Mouse (Mus musculus): ENCODE measurements around the gene Nbeal1. TPM values are rescaled to one million over a fixed set of nuclear protein-coding genes. Genes with fewer than 3 reads are reported as not detected.
"Not testable (repeated sequence)": the region's sequence is repeated elsewhere in the genome, so short reads cannot be mapped to it uniquely, and the experiment has no call there.

Nbeal1 gene
- total and polyA plus RNA-seq, 2 experiments: 1.4 to 38.1 TPM

GRCm38 (mm10) chr1:60163676-60164075 is 16.7 kb upstream of the Nbeal1 start:
- Histone ChIP-seq H3K4me3 (ENCODE audit: insufficient read depth, low read depth, low read length) (no peak overlapping the region), H3K9ac (ENCODE audit: low read depth, low read length) (no peak overlapping the region), H3K27me3 (ENCODE audit: control insufficient read depth, insufficient read depth, low read length) (no peaks in the 10 kb centered on the region), H3K4me1 (ENCODE audit: control insufficient read depth, insufficient read depth, low read length) (no peaks in the 10 kb centered on the region), H3K27ac (replicated peaks; ENCODE audit: insufficient read depth, low read depth, low read length) (no peak overlapping the region), H3K36me3 (ENCODE audit: control insufficient read depth, insufficient read depth, low read length) (no peaks in the 10 kb centered on the region), H3K79me2 (ENCODE audit: control insufficient read depth, insufficient read depth, low read length) (no peaks in the 10 kb centered on the region)
- TF ChIP-seq CTCF (IDR thresholded peaks at IDR 0.05; ENCODE audit: low read depth, low read length) (no peak), POLR2A (IDR thresholded peaks at IDR 0.05; ENCODE audit: extremely low read depth, insufficient read depth, low read length) (no peak)
- no peak for DNase-seq (ENCODE audit: extremely low read depth, low read depth, low spot score)
- WGBS: 88% methylated on average over 3 of the region's 3 CpGs

GRCm38 (mm10) chr1:60169626-60170025 is 10.8 kb upstream of the Nbeal1 start:
- Histone ChIP-seq H3K4me3 (ENCODE audit: insufficient read depth, low read depth, low read length) (no peak overlapping the region), H3K9ac (ENCODE audit: low read depth, low read length) (no peak overlapping the region), H3K27ac (replicated peaks; ENCODE audit: insufficient read depth, low read depth, low read length) (no peak overlapping the region), H3K79me2 (ENCODE audit: control insufficient read depth, insufficient read depth, low read length) (no peaks in the 10 kb centered on the region), H3K36me3 (ENCODE audit: control insufficient read depth, insufficient read depth, low read length) (no peaks in the 10 kb centered on the region), H3K27me3 (ENCODE audit: control insufficient read depth, insufficient read depth, low read length) (no peaks in the 10 kb centered on the region), H3K4me1 (ENCODE audit: control insufficient read depth, insufficient read depth, low read length) (peaks cover 7% of the 10 kb centered on the region; the same call in 1 of the 2 replicates)
- 87% methylated on average over 2 of the region's 2 CpGs for WGBS
- TF ChIP-seq POLR2A (IDR thresholded peaks at IDR 0.05; ENCODE audit: extremely low read depth, insufficient read depth, low read length): no peak
- TF ChIP-seq CTCF (IDR thresholded peaks at IDR 0.05; ENCODE audit: low read depth, low read length): no peak
- no peak for DNase-seq (ENCODE audit: extremely low read depth, low read depth, low spot score)

DNA sequence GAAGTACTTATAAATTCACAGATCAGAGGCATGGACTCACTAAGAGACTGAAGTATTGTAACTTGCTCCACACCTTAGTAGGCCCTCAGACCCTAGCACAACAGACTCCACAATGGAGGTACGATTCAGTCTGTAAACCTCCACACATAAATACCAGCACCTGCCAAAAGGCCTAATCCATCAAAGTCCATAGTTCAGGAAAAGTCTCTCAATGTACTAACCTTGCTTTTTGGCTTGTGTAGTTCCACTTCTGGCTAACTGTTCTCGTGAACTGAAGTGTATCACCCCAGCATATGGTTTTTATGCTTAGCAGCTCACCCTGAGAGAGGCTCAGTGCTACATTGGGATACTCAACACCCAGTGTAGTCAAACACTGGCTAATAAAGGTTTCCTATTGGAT is 10.1 kb upstream of the Nbeal1 start:
- 17% methylated on average over 2 of the region's 2 CpGs for WGBS
- Histone ChIP-seq H3K27me3 (ENCODE audit: control insufficient read depth, insufficient read depth, low read length) (no peaks in the 10 kb centered on the region), H3K4me1 (ENCODE audit: control insufficient read depth, insufficient read depth, low read length) (peaks cover 7% of the 10 kb centered on the region; the same call in 1 of the 2 replicates), H3K79me2 (ENCODE audit: control insufficient read depth, insufficient read depth, low read length) (no peaks in the 10 kb centered on the region), H3K4me3 (ENCODE audit: insufficient read depth, low read depth, low read length) (no peak overlapping the region), H3K36me3 (ENCODE audit: control insufficient read depth, insufficient read depth, low read length) (no peaks in the 10 kb centered on the region), H3K27ac (replicated peaks; ENCODE audit: insufficient read depth, low read depth, low read length) (no peak overlapping the region), H3K9ac (ENCODE audit: low read depth, low read length) (no peak overlapping the region)
- no peak for TF ChIP-seq POLR2A (IDR thresholded peaks at IDR 0.05; ENCODE audit: extremely low read depth, insufficient read depth, low read length)
- TF ChIP-seq CTCF (IDR thresholded peaks at IDR 0.05; ENCODE audit: low read depth, low read length): no peak
- DNase-seq (ENCODE audit: extremely low read depth, low read depth, low spot score): peak; percentile 81

- no peak for DNase-seq (ENCODE audit: extremely low read depth, low read depth, low spot score)
- TF ChIP-seq POLR2A (IDR thresholded peaks at IDR 0.05; ENCODE audit: extremely low read depth, insufficient read depth, low read length): no peak
- no peak for TF ChIP-seq CTCF (IDR thresholded peaks at IDR 0.05; ENCODE audit: low read depth, low read length)
- no peak overlapping the region for H3K9ac ChIP-seq (ENCODE audit: low read depth, low read length)
- no peaks in the 10 kb centered on the region for H3K36me3 ChIP-seq (ENCODE audit: control insufficient read depth, insufficient read depth, low read length)
- no peaks in the 10 kb centered on the region for H3K27me3 ChIP-seq (ENCODE audit: control insufficient read depth, insufficient read depth, low read length)
- no peak overlapping the region for H3K27ac ChIP-seq (replicated peaks; ENCODE audit: insufficient read depth, low read depth, low read length)
- no peaks in the 10 kb centered on the region for H3K79me2 ChIP-seq (ENCODE audit: control insufficient read depth, insufficient read depth, low read length)
- no peak overlapping the region for H3K4me3 ChIP-seq (ENCODE audit: insufficient read depth, low read depth, low read length)
- WGBS: 84% methylated on average over 3 of the region's 3 CpGs
- peaks cover 7% of the 10 kb centered on the region; the same call in 1 of the 2 replicates for H3K4me1 ChIP-seq (ENCODE audit: control insufficient read depth, insufficient read depth, low read length)
Observed at GRCm38 (mm10) chr1:60173119-60173518, 7.3 kb upstream of the Nbeal1 start.

- not testable (repeated sequence) for H3K27me3 ChIP-seq (ENCODE audit: control insufficient read depth, insufficient read depth, low read length); H3K27ac ChIP-seq (replicated peaks; ENCODE audit: insufficient read depth, low read depth, low read length); H3K79me2 ChIP-seq (ENCODE audit: control insufficient read depth, insufficient read depth, low read length); H3K4me1 ChIP-seq (ENCODE audit: control insufficient read depth, insufficient read depth, low read length); H3K36me3 ChIP-seq (ENCODE audit: control insufficient read depth, insufficient read depth, low read length); H3K4me3 ChIP-seq (ENCODE audit: insufficient read depth, low read depth, low read length); H3K9ac ChIP-seq (ENCODE audit: low read depth, low read length); DNase-seq (ENCODE audit: extremely low read depth, low read depth, low spot score)
- WGBS: 93% methylated on average over 1 of the region's 1 CpGs
Observed at GRCm38 (mm10) chr1:60177814-60178213, 2.6 kb upstream of the Nbeal1 start.

GRCm38 (mm10) chr1:60179376-60179775 is 1.0 kb upstream of the Nbeal1 start:
- Histone ChIP-seq H3K4me1 (ENCODE audit: control insufficient read depth, insufficient read depth, low read length) (peaks cover 6% of the 10 kb centered on the region), H3K27ac (replicated peaks; ENCODE audit: insufficient read depth, low read depth, low read length) (no peak overlapping the region)
- TF ChIP-seq CTCF (IDR thresholded peaks at IDR 0.05; ENCODE audit: low read depth, low read length) (no peak), POLR2A (IDR thresholded peaks at IDR 0.05; ENCODE audit: extremely low read depth, insufficient read depth, low read length) (no peak)

More at GRCm38 (mm10) chr1:60179376-60179775, 1.0 kb upstream of the Nbeal1 start:
- no peak for DNase-seq (ENCODE audit: extremely low read depth, low read depth, low spot score)
- no peak overlapping the region for H3K4me3 ChIP-seq (ENCODE audit: insufficient read depth, low read depth, low read length)
- H3K79me2 ChIP-seq (ENCODE audit: control insufficient read depth, insufficient read depth, low read length): no peaks in the 10 kb centered on the region; the same call in 1 of the 2 replicates
- no peak overlapping the region for H3K9ac ChIP-seq (ENCODE audit: low read depth, low read length)
- peaks cover 4% of the 10 kb centered on the region for H3K36me3 ChIP-seq (ENCODE audit: control insufficient read depth, insufficient read depth, low read length)
- no peaks in the 10 kb centered on the region for H3K27me3 ChIP-seq (ENCODE audit: control insufficient read depth, insufficient read depth, low read length)
- 35% methylated on average over 4 of the region's 4 CpGs for WGBS

Data from liver, adult 2 months (tissue).